Mouse (Mus musculus): ENCODE results near the gene Ptpro. TPM values are rescaled to one million over a fixed set of nuclear protein-coding genes. Genes with fewer than 3 reads are reported as not detected.

Ptpro gene
- total and polyA plus RNA-seq, 3 experiments = 0.05 TPM; not detected in 2

- Histone ChIP-seq H3K9me3 (replicated peaks) (peaks cover 44% of the 10 kb centered on the region), H3K4me3 (ENCODE audit: low read depth, low read length) (no peak overlapping the region), H3K4me1 (ENCODE audit: insufficient read depth, low read depth, low read length) (no peaks in the 10 kb centered on the region), H3K36me3 (replicated peaks) (no peaks in the 10 kb centered on the region), H3K27me3 (ENCODE audit: insufficient read depth, low read length) (no peaks in the 10 kb centered on the region)
- ATAC-seq (ENCODE audit: extremely low read depth, insufficient number of reproducible peaks, low FRiP score, poor library complexity, severe bottlenecking) = no peak
- TF ChIP-seq CTCF (IDR thresholded peaks at IDR 0.05; ENCODE audit: low read depth, low read length) (no peak), GATA2 (IDR thresholded peaks at IDR 0.05; ENCODE audit: borderline replicate concordance, low read depth, low read length) (no peak)
- no peak for DNase-seq (ENCODE audit: low spot score)
Observed at GRCm38 (mm10) chr6:137282050-137282449, 29.9 kb downstream of the Ptpro start.

- Histone ChIP-seq H3K4me3 (ENCODE audit: low read depth, low read length) (no peak overlapping the region), H3K36me3 (replicated peaks) (no peaks in the 10 kb centered on the region), H3K27me3 (ENCODE audit: insufficient read depth, low read length) (no peaks in the 10 kb centered on the region), H3K4me1 (ENCODE audit: insufficient read depth, low read depth, low read length) (no peaks in the 10 kb centered on the region), H3K9me3 (replicated peaks) (peaks cover 48% of the 10 kb centered on the region)
- DNase-seq (ENCODE audit: low spot score) (no peak), ATAC-seq (ENCODE audit: extremely low read depth, insufficient number of reproducible peaks, low FRiP score, poor library complexity, severe bottlenecking) (no peak)
- TF ChIP-seq GATA2 (IDR thresholded peaks at IDR 0.05; ENCODE audit: borderline replicate concordance, low read depth, low read length) (no peak), CTCF (IDR thresholded peaks at IDR 0.05; ENCODE audit: low read depth, low read length) (no peak), TAL1 (conservative IDR thresholded peaks at IDR 0.05; ENCODE audit: low read depth, low read length) (no peak), POLR2AphosphoS5 (IDR thresholded peaks at IDR 0.05; ENCODE audit: insufficient replicate concordance, low read depth, low read length) (no peak), GATA1 (IDR thresholded peaks at IDR 0.05; ENCODE audit: borderline replicate concordance, low read length) (no peak)
Observed at GRCm38 (mm10) chr6:137286376-137286775, 34.3 kb downstream of the Ptpro start.

GRCm38 (mm10) chr6:137287788-137288187, 35.7 kb downstream of the Ptpro start:
- ATAC-seq (ENCODE audit: extremely low read depth, insufficient number of reproducible peaks, low FRiP score, poor library complexity, severe bottlenecking) = no peak
- no peak for DNase-seq (ENCODE audit: low spot score)

GRCm38 (mm10) chr6:137288264-137288663, 36.1 kb downstream of the Ptpro start:
- Histone ChIP-seq H3K36me3 (replicated peaks) (no peaks in the 10 kb centered on the region), H3K27me3 (ENCODE audit: insufficient read depth, low read length) (no peaks in the 10 kb centered on the region), H3K9me3 (replicated peaks) (peaks cover 50% of the 10 kb centered on the region), H3K4me1 (ENCODE audit: insufficient read depth, low read depth, low read length) (no peaks in the 10 kb centered on the region), H3K4me3 (ENCODE audit: low read depth, low read length) (no peak overlapping the region)
- no peak for DNase-seq (ENCODE audit: low spot score)
- TF ChIP-seq GATA2 (IDR thresholded peaks at IDR 0.05; ENCODE audit: borderline replicate concordance, low read depth, low read length) = no peak
- no peak for TF ChIP-seq TAL1 (conservative IDR thresholded peaks at IDR 0.05; ENCODE audit: low read depth, low read length)
- TF ChIP-seq CTCF (IDR thresholded peaks at IDR 0.05; ENCODE audit: low read depth, low read length) = no peak
- no peak for TF ChIP-seq GATA1 (IDR thresholded peaks at IDR 0.05; ENCODE audit: borderline replicate concordance, low read length)
- no peak for TF ChIP-seq POLR2AphosphoS5 (IDR thresholded peaks at IDR 0.05; ENCODE audit: insufficient replicate concordance, low read depth, low read length)
- no peak for ATAC-seq (ENCODE audit: extremely low read depth, insufficient number of reproducible peaks, low FRiP score, poor library complexity, severe bottlenecking)

More at GRCm38 (mm10) chr6:137287788-137288187, 35.7 kb downstream of the Ptpro start:
- Histone ChIP-seq H3K9me3 (replicated peaks) (peaks cover 47% of the 10 kb centered on the region), H3K4me1 (ENCODE audit: insufficient read depth, low read depth, low read length) (no peaks in the 10 kb centered on the region), H3K36me3 (replicated peaks) (no peaks in the 10 kb centered on the region), H3K4me3 (ENCODE audit: low read depth, low read length) (no peak overlapping the region), H3K27me3 (ENCODE audit: insufficient read depth, low read length) (no peaks in the 10 kb centered on the region)
- TF ChIP-seq POLR2AphosphoS5 (IDR thresholded peaks at IDR 0.05; ENCODE audit: insufficient replicate concordance, low read depth, low read length) (no peak), GATA2 (IDR thresholded peaks at IDR 0.05; ENCODE audit: borderline replicate concordance, low read depth, low read length) (no peak), GATA1 (IDR thresholded peaks at IDR 0.05; ENCODE audit: borderline replicate concordance, low read length) (no peak), CTCF (IDR thresholded peaks at IDR 0.05; ENCODE audit: low read depth, low read length) (no peak), TAL1 (conservative IDR thresholded peaks at IDR 0.05; ENCODE audit: low read depth, low read length) (no peak)

GRCm38 (mm10) chr6:137292421-137292820, 40.3 kb downstream of the Ptpro start:
- Histone ChIP-seq H3K4me1 (ENCODE audit: insufficient read depth, low read depth, low read length) (no peaks in the 10 kb centered on the region), H3K27me3 (ENCODE audit: insufficient read depth, low read length) (no peaks in the 10 kb centered on the region), H3K9me3 (replicated peaks) (peaks cover 56% of the 10 kb centered on the region), H3K36me3 (replicated peaks) (no peaks in the 10 kb centered on the region), H3K4me3 (ENCODE audit: low read depth, low read length) (no peak overlapping the region)
- DNase-seq (ENCODE audit: low spot score) (no peak), ATAC-seq (ENCODE audit: extremely low read depth, insufficient number of reproducible peaks, low FRiP score, poor library complexity, severe bottlenecking) (no peak)
- TF ChIP-seq POLR2AphosphoS5 (IDR thresholded peaks at IDR 0.05; ENCODE audit: insufficient replicate concordance, low read depth, low read length) = no peak
- no peak for TF ChIP-seq GATA2 (IDR thresholded peaks at IDR 0.05; ENCODE audit: borderline replicate concordance, low read depth, low read length)
- TF ChIP-seq CTCF (IDR thresholded peaks at IDR 0.05; ENCODE audit: low read depth, low read length) = no peak
- no peak for TF ChIP-seq TAL1 (conservative IDR thresholded peaks at IDR 0.05; ENCODE audit: low read depth, low read length)
- no peak for TF ChIP-seq GATA1 (IDR thresholded peaks at IDR 0.05; ENCODE audit: borderline replicate concordance, low read length)

GRCm38 (mm10) chr6:137294973-137295820, 43.1 kb downstream of the Ptpro start:
- no peak for DNase-seq (ENCODE audit: low spot score)
- ATAC-seq (ENCODE audit: extremely low read depth, insufficient number of reproducible peaks, low FRiP score, poor library complexity, severe bottlenecking) = no peak
- H3K27me3 ChIP-seq (ENCODE audit: insufficient read depth, low read length) = no peaks in the 10 kb centered on the region
- TF ChIP-seq TAL1 (conservative IDR thresholded peaks at IDR 0.05; ENCODE audit: low read depth, low read length) (no peak), GATA2 (IDR thresholded peaks at IDR 0.05; ENCODE audit: borderline replicate concordance, low read depth, low read length) (no peak), POLR2AphosphoS5 (IDR thresholded peaks at IDR 0.05; ENCODE audit: insufficient replicate concordance, low read depth, low read length) (no peak), CTCF (IDR thresholded peaks at IDR 0.05; ENCODE audit: low read depth, low read length) (no peak)
- no peaks in the 10 kb centered on the region for H3K36me3 ChIP-seq (replicated peaks)
- no peaks in the 10 kb centered on the region for H3K4me1 ChIP-seq (ENCODE audit: insufficient read depth, low read depth, low read length)
- H3K9me3 ChIP-seq (replicated peaks) = peaks cover 47% of the 10 kb centered on the region
- no peak overlapping the region for H3K4me3 ChIP-seq (ENCODE audit: low read depth, low read length)
